Mouse (Mus musculus): ENCODE measurements around the gene Hdac11.
"Not testable (repeated sequence)": the region's sequence is repeated elsewhere in the genome, so short reads cannot be mapped to it uniquely, and the experiment has no call there.

Gene Hdac11

DNA sequence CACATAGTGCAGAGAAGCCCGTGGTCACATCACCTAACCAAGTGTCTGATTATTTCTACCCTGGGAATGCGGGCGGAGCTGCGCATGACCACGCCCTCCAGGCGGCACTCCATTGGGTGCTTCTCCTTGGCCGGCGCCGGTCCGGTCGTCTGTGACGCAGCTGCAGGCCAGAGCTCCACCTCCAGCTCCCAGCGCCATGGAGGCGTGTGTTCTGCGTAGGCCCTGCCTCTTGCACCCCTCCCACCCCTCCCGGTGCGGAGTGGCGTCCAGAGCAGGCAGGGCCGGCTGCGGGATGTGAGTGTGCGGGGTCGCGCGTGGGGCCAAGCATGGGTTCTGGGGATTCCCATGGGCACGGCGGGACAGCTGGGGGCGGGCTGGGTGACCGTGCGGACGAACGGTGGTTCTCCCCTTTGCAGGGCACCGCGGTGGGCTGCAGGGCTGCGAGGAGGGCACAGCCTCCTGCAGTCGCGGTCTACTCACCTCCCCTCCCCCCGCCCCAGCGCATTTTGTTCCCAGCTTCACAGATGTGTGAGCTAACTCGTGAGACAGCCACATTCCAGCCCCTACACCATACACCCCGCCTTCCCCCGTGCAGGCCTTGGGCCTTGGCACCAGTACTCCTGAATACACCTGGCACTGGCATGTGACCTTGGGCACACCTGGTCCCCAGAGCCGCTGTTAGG lies at the start of gene Hdac11:
Hdac11 (plus strand) TSS at position 112 of the 683 bp plus-strand sequence.
- peak; percentile 74 for DNase-seq (ENCODE audit: low read depth, low spot score)

DNA sequence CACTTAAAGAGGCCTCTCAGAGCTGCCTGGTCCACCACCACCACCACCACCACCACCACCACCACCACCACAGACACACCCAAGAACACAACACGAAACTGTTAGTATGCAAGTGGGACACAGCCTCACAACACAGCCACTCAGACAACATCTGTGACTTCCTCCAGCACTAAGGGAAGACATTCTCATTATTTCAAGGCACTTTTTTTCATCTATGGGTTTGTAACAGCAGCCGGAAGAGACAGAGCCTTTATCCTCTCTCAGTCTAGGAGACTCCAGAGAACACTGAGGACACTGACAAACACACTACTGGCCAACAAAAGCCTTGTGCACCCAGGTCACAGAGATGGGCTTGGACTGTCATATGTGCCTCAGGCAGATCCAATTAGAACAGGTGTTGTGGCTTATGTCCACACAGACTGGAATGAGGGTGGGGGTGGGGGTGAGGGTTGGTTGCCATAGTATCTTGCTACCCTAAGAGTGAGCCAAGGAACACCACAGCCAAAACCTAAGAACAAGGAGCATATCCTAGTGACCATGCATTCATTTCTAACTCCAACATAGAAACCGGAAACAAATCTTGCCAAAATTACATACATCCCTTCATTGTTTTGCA lies 48.1 kb upstream of the Hdac11 start:
- no peak for DNase-seq (ENCODE audit: low read depth, low spot score)

DNA sequence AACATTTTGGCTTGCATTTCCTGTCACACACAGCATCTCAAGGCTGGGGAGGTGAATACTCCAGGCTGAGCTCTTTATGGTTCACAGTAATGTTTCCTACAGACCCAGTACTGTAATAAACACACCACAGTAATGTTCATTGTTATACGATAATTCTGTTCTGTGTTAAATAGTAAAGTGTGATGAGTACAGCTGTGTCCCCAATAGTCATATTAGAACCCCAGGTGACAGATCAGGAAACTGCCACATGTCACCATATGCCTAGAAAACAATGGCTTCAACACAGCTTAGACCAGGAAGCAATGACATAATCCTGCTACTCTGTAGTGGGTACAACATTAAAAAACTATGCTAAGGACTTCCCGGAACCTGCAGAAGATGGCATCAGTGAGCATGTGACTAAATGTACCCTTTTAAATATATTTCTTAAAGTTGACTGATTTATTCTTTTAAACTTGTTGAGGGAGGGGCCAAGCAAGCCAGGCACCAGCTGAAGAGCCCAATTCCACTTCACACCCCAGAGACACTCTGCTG lies 47.5 kb upstream of the Hdac11 start:
- DNase-seq (ENCODE audit: low read depth, low spot score): no peak

DNA sequence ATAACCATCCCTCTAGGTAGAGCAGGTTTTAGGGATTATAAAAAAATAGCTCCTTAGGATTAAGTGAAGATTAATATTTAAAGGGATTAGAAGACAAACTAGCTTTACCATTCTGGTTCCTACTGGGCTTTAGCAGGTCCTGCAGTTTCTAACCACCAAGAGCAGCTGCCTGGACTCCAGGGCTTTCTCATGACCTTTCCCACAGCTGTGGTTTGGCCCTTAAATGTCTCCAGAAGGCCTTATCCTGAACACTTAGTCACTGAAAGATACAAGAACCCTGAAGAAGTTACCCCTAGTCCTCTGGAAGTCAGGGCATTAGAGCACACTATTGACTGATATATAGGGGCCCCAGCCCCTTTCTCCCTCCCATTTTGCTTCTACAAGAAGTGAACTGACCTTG lies 47.0 kb upstream of the Hdac11 start:
- no peak for DNase-seq (ENCODE audit: low read depth, low spot score)

DNA sequence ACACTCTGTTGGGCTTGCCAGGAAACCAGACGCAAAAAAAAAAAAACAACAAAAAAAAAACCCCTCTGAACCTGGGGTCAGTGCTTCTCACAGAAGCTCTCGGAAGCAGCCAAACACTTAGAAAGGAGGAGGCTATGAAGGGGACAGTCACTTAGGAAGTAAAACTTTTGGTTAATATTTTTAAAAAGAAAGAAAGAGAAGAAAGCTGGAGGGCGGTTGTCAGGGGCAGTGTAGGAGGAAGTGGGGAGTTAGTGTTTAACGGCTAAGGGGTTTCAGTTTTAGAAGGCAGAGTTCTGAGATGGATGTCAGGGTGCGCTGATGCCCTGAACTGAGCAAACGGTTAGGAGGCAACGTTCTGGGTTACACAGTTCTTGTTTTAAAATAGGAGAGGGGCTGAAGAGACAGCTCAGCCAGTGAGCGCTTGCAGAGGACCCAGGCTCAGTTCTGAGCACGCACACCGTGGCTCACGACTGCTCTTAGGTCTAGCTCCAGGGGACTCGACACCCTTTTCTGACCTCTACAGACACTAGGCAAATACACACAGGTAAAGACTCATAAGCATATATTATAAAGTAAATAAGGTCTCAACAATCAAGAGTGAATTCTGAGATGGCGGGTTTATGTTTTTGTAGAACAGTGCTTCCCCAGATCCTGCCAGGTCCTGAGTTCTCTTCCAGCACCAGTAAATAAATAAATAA lies 46.0 kb upstream of the Hdac11 start:
- no peak for DNase-seq (ENCODE audit: low read depth, low spot score)

DNA sequence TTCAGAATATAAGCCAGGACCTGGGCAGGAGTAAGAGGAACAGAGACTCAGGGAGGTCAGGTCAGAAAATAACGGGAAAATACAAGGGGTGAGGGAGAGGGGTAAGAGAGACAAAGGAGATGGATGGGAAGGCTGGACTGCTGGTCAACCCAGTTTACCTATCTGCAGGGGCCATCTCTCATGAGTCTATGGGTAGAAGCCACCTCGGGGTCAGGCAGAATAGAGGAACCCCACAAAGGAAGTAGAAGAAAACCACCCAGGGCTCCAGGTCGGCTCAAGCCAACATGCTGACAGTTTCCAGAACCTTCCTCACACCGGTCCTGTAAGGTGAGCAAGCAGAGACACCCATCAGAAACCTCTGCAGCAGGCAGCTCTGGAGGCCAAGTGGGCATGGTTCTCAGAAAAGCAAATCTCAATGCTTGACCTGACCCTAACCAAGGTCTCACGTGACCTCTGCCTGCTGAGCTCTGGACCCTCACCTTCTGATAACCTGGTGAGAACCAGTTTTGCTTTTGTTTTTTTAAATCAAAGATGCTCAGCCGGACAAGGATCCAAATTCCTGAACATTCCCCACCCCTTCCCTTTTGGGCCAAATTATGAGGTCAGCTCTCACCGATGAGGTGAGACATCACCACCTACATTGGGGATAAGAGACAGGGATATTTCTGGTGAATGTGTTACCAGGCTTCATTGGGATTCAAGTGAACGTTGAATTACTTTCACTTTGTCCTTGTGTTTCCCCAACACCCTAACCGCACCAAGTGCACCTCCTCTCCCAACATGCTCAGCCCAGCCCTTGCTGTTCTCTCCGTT lies 45.1 kb upstream of the Hdac11 start:
- DNase-seq (ENCODE audit: low read depth, low spot score): no peak

DNA sequence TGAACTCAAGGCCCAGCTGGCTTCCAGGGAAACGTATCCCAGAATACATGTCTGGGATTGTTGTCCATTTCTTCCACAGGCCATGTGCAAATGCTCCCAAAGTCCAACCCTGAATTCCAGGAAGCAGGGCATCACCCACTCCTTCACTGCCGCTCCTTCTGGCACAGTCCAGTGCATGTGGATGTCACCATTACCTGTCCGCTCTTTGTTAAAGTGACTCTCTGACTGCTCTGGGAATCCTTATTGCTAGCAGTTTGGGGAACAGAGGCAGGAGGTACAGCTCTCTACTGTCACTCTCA lies 44.6 kb upstream of the Hdac11 start:
- no peak for DNase-seq (ENCODE audit: low read depth, low spot score)

DNA sequence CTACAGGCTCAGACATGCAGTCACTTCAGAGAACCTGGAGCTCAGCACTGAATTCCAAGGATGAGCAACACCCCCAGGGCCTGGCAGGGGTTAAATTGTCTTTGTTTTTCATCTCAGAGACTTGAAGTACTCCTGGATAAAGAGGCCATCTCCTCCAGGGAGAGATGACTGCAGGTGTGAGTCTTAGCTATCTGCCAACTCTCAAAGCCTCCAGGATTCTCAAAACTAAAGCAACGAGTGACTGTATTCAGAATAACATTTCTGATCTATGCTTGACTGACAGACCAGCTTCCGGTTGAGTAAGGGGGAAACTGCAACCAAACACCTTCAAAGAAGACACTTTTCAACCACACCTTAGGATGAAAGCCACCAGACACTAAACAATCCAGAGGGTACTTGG lies 41.7 kb upstream of the Hdac11 start:
- DNase-seq (ENCODE audit: low read depth, low spot score): no peak

DNA sequence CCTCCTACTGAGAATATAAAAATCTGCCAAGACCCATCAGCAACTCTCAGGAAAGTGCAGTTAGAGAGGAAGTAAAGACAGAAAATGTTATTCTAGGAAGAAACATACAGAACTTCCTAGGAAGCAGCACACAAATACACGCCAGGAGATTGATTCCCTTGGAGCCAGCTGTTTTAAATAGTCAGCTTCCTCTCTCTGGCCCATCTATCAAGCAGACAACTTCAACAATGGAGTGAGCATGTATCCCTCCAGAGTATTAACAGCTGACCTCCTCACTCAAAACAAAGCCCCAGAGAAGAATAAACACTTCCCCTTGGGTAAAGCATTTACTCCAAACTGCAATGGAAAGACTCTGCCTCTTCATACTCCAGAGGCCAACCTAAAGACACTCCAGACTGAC lies 41.3 kb upstream of the Hdac11 start:
- DNase-seq (ENCODE audit: low read depth, low spot score): no peak

DNA sequence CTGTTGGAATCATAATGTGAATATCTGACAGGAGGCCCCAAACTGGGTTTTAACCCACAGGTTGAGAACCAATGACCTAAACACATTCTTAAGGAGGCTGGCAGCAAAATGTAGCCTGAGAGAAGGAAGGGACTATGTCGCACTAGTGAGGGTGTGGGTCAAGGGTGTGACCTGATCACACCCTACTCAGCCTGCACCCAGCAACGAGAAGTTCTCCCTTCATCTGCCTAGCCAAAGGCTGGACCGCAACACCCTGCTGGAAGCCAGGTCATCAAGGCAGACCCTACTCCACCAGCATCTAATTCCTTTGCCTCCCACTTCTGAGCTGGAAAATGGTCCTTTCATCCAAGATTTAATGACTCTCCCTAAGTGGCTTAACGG lies 40.6 kb upstream of the Hdac11 start:
- DNase-seq (ENCODE audit: low read depth, low spot score): no peak

DNA sequence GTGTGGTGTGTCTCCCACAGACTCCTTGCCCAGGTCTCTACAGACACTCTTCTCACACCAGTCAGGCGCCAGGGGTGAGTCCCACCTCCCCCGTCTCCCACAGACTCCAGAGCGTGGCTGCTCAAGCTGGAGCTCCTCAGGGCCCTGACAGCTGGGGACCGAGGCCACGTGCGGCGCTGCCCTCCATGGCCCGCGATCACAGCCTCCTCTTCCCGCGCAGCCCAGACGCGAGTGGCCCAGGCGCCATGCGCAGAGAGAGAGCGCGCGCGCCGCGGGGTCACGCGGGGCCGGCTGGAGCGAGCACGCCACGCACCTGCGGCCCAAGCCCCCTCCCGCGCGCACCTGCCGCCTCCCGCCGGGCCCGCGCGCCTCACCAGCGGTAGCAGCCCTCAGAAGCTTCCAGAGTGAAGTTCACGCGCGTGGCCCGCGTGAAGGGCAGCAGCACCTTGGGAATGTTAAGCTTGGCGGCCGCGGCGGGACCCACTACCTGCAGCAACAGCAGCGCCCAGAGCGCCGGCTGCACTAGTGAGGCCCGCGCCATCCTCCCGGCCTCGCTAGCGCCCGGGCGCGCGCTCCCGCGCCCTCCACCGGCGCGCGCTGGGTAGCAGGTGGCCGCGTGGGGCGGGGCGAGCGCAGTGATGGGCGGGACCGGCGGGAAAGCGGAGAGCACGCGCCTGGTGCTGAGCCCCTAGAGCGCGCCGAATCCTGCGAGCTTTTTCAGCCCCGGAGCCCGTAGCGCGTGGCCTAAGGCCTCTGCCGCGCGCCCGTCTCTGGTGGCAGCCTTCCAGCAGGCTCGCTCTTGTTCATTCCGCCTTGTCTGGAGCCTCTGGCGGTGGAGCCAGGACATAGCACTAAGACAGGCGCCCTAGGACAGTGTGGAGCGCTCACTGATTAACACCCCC lies 40.0 kb upstream of the Hdac11 start, which contains the start of gene Nup210:
Nup210 (minus strand) TSS at position 586 of the 902 bp plus-strand sequence.
- DNase-seq (ENCODE audit: low read depth, low spot score): peak; percentile 89

DNA sequence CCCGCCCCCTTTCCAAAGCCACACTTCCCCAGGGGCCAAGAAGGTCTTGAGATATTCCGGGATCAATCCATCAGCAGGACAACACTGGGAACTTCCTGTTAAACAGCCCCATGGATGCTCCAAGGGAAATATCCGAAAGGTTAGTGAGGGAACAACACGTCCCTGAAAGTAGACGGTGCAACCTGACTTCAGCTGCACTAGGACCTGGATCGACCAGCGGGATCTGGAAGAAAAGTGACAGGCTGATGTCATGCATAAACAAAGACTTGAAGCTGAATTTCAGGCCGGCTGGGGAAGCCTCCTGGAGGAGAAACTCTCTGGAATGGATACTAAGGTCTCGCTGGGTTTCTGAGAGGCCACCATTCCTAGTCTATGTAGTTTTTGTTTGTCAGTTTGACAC lies 39.3 kb upstream of the Hdac11 start:
- DNase-seq (ENCODE audit: low read depth, low spot score): no peak

DNA sequence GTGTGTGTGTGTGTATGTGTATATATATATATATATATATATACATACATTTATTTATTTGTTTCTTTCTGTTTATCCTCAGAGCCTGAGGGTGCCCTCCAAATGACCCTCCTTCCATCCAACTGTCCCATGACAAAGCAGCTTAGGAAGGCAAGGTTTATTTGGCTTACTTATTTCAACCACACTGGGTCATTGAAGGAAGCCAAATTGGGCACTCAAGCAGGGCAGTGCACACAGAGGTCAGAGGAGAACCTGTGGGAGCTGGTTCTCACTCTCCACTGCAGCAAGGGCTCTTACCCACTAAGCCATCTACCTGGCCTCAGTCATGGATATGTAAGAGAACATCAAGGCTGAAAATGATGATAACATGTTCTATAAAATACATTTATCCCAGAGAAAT lies 37.9 kb upstream of the Hdac11 start:
- DNase-seq (ENCODE audit: low read depth, low spot score): no peak

DNA sequence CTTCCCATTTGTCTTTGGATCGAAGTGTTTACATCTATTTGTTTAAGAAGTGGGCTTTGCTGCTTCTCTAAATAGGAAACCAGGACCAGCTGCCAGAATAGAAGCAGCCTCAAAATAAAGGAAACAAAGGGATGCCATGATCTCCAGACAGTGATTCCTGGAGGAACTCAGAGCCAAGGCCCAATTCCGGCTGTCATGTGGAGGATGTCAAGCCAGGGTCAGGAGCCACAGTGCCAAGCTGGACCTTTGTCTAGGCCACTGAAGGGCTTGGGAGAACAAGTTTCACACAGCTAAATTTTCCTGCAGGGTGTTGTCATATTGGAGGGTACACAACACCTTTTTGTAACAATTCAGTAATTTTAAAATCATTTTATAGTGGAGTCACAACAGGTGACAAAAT lies 36.3 kb upstream of the Hdac11 start:
- no peak for DNase-seq (ENCODE audit: low read depth, low spot score)

DNA sequence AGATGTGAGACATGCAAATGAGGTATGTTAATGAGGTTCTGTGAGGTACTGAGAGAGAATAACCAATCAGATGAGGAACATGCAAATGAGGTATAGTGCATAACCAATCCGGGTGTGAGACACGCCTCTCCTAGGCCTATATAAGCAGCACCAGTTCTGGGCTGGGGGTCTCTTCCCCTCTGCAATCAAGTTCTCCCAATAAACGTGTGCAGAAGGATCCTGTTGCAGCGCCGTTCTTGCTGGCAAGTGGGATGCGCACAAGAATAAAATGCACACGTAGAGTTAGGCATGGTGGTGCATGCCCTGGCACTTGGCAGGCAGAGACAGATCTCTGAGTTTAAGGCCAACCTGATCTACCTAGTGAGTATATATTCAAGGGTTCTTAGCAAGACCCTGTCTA lies 35.4 kb upstream of the Hdac11 start:
- DNase-seq (ENCODE audit: low read depth, low spot score): not testable (repeated sequence)

DNA sequence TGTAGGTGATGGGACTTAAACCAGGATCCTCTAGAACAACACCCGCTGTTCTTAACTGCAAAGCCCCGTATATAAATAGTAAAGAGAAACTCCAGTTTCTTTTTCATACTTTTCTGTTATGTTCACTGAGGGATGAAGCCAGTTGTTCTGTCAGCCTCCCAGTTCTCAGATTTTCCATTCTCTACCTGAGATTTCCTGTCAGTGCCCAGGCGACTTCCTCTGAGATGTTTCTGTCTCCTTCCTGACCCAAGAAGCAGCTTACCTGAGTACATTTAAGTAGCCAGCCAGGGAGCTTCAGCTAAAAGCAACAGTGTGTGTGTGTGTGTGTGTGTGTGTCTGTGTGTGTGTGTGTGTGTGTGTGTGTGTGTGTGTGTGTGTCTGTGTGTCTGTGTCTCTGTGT lies 33.0 kb upstream of the Hdac11 start:
- DNase-seq (ENCODE audit: low read depth, low spot score): no peak

DNA sequence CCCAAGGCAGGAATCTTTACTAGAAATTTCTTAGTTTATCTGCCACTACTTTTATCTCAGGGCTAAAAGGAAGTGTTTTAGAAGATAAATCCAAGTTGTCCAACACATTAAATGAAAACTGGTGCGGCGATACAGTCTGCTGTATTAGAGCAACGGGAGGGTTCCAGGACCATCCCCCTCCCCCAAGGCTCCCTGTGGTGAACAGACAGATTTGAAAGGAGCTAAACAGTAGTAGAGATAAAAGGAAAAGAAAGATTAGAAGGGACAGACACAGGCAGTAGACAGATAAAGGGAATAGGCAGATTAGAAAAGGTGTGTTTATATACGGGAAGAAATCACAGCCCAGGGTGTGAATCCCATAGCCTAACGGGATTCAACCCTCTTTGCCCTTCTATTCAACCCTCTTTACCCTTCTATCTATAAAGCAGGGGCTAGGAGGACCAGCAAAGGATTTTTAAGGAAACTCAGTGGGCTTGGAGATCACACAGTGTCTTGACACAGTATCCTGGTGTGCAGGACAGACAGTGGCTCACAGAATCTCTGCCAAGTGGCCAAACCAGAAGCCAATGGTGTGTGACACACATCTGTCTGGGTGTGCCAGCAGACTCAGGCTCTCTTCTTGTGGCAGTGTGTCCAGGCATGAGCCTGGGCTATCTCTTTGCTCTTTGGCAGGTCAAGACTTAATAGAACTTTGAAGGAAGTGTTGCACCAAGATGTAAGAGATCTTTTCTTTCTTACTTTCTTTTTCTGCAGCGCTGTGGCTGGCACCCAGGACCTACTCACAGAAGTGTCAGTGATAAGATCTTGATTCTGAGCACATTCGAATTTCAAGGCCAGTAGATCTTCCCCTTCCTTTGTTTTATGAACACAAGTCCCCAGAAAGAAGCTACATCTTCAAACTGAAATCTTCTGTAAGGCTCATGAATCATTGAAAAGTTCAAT lies 31.9 kb upstream of the Hdac11 start:
- DNase-seq (ENCODE audit: low read depth, low spot score): no peak

DNA sequence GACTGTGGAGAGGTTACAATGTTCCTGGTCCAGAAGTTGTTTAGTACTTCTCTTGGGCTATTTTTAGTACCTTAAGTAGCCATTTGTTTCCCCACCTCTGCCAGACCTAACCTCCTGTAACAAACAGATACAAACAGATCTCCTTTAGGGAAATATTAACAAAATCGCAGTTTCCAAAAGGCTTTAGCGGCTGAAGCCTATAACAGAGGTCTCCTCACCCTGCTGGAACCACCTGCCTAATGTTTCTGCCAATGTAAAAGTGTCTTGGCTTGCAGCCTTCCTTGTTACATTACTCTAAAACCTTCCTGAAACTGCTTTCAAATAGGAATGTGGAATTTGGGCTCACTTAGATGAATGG lies 31.3 kb upstream of the Hdac11 start:
- no peak for DNase-seq (ENCODE audit: low read depth, low spot score)

DNA sequence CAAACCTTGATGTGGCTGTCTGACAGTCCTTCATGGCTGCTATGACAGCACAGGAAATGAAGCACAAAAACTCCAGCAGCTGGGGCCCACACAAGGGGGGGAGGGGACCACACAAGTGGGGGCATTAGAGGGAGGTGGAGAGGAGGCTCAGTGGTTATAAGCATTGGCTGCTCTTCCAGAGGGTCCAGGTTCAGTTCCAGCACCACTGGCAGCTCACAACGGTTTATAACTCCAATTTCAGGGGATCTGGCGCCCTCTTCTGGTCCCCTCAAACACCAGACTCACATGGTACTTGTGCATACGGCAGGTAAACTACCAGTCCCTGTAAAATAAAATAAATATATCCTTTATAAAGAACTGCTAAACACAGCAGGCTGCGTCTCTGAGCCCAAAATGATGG lies 27.5 kb upstream of the Hdac11 start:
- DNase-seq (ENCODE audit: low read depth, low spot score): no peak

DNA sequence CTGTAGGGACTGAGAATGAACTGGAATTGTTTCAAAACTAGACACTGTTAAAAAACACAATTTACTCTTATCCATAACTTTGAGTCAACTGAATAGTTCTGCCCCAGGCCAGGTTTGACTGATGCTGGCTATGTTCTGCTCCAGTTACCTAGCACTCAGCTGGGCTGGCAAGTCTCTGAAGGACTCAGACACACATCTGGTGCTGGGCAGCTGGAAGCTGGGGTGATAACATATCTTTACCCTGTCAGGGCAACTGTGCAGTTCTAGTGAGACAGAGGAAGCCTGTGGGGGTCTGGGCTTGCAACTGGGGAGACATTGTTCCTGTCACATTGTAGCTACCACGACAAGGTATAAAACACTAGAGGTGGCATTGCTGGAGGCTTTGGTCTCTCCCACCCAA lies 25.6 kb upstream of the Hdac11 start:
- no peak for DNase-seq (ENCODE audit: low read depth, low spot score)
